Mouse (Mus musculus) midbrain, embryonic 12.5 days (tissue): ENCODE results near the gene Pdk2. TPM values are rescaled to one million over a fixed set of nuclear protein-coding genes. Genes with fewer than 3 reads are reported as not detected.
"Not testable (repeated sequence)": the region's sequence is repeated elsewhere in the genome, so short reads cannot be mapped to it uniquely, and the experiment has no call there.

ENCODE experiments used
- ATAC-seq: fragments of 200-750 bp; cut with Nextera tagmentation; 2 replicates; pipeline ENCODE4 v1.8.0; 2017; ENCODE audit warnings: low read depth, moderate TSS enrichment, moderate library complexity; ENCODE audit not compliant: low FRiP score
- H3K27ac ChIP-seq: fragments of 300-500 bp; sonication (generic); replicated peaks from 2 replicates; pipeline ENCODE4 v1.5.1; 2016; ENCODE audit warnings: mild to moderate bottlenecking
- H3K27me3 ChIP-seq: fragments of 300-500 bp; sonication (generic); 2 replicates; pipeline ENCODE4 v1.6.1; 2016; ENCODE audit warnings: mild to moderate bottlenecking
- H3K36me3 ChIP-seq: fragments of 300-500 bp; sonication (generic); 2 replicates; pipeline ENCODE4 v1.6.1; 2016
- H3K4me1 ChIP-seq: fragments of 300-500 bp; sonication (generic); 2 replicates; pipeline ENCODE4 v1.6.1; 2016
- H3K4me2 ChIP-seq: fragments of 300-500 bp; sonication (generic); replicated peaks from 2 replicates; pipeline ENCODE4 v1.6.1; 2016; ENCODE audit warnings: mild to moderate bottlenecking, moderate library complexity
- H3K4me3 ChIP-seq: fragments of 300-500 bp; sonication (generic); 2 replicates; pipeline ENCODE4 v1.5.1; 2016; ENCODE audit warnings: mild to moderate bottlenecking
- H3K9ac ChIP-seq: fragments of 300-500 bp; sonication (generic); replicated peaks from 2 replicates; pipeline ENCODE4 v1.6.1; 2016; ENCODE audit warnings: mild to moderate bottlenecking, moderate library complexity
- H3K9me3 ChIP-seq: fragments of 300-500 bp; sonication (generic); 2 replicates; pipeline ENCODE4 v1.6.1; 2016; ENCODE audit warnings: mild to moderate bottlenecking
- WGBS: fragments of 180-500 bp; shearing (Covaris S2); methylation state at CpG from one replicate; pipeline ENCODE4 v1.1.7; 2016; 5-methylcytosine and 5-hydroxymethylcytosine counted together
- polyA plus RNA-seq: library from polyadenylated mRNA; unstranded; fragments of >200 nt; fragmentation: Nextera tagmentation; extraction: Ambion mirVana; gene quantifications from 2 replicates; pipeline ENCODE4 v1.2.1, GENCODE M21; 2016

The Pdk2 gene
- polyA plus RNA-seq, 1 experiment from 2014 or later = 22.7 TPM

GRCm38 (mm10) chr11:95023481-95023880, 17.7 kb downstream of the Pdk2 start:
- no peak overlapping the region for H3K27ac ChIP-seq
- no peaks in the 10 kb centered on the region for H3K9me3 ChIP-seq
- peaks cover 79% of the 10 kb centered on the region for H3K36me3 ChIP-seq
- no peak overlapping the region for H3K9ac ChIP-seq
- no peaks in the 10 kb centered on the region for H3K4me1 ChIP-seq
- H3K4me3 ChIP-seq = no peak overlapping the region
- no peak for ATAC-seq
- H3K27me3 ChIP-seq = no peaks in the 10 kb centered on the region
- 97% methylated on average over 9 of the region's 9 CpGs for WGBS
- no peak overlapping the region for H3K4me2 ChIP-seq

GRCm38 (mm10) chr11:95022237-95022992, 18.7 kb downstream of the Pdk2 start:
- Histone ChIP-seq H3K27ac (no peak overlapping the region), H3K4me2 (no peak overlapping the region), H3K36me3 (peaks cover 85% of the 10 kb centered on the region), H3K27me3 (no peaks in the 10 kb centered on the region), H3K9ac (no peak overlapping the region), H3K4me3 (no peak overlapping the region), H3K4me1 (no peaks in the 10 kb centered on the region), H3K9me3 (no peaks in the 10 kb centered on the region)
- ATAC-seq = no peak
- WGBS = 85% methylated on average over 10 of the region's 10 CpGs

GRCm38 (mm10) chr11:95015484-95015883, 25.7 kb downstream of the Pdk2 start:
- no peak for ATAC-seq
- Histone ChIP-seq H3K9ac (no peak overlapping the region), H3K4me3 (no peak overlapping the region), H3K4me1 (peaks cover 38% of the 10 kb centered on the region), H3K9me3 (no peaks in the 10 kb centered on the region), H3K27ac (peak overlapping the region; percentile 4; the same call in 1 of the 2 replicates), H3K4me2 (no peak overlapping the region), H3K27me3 (no peaks in the 10 kb centered on the region), H3K36me3 (peaks cover 62% of the 10 kb centered on the region)
- WGBS = 78% methylated on average over 3 of the region's 3 CpGs

GRCm38 (mm10) chr11:95012487-95012886, 28.7 kb downstream of the Pdk2 start:
- Histone ChIP-seq H3K4me3 (peak overlapping the region; percentile 85), H3K9me3 (no peaks in the 10 kb centered on the region), H3K36me3 (peaks cover 36% of the 10 kb centered on the region), H3K4me1 (peaks cover 54% of the 10 kb centered on the region), H3K27ac (peak overlapping the region; percentile 76), H3K27me3 (no peaks in the 10 kb centered on the region), H3K9ac (peak overlapping the region; percentile 99; the same call in 1 of the 2 replicates), H3K4me2 (peak overlapping the region; percentile 80)
- 33% methylated on average over 3 of the region's 3 CpGs for WGBS
- ATAC-seq = no peak

GRCm38 (mm10) chr11:95012075-95012474, 29.1 kb downstream of the Pdk2 start:
- 54% methylated on average over 3 of the region's 3 CpGs for WGBS
- Histone ChIP-seq H3K4me3 (peak overlapping the region; percentile 85), H3K27me3 (no peaks in the 10 kb centered on the region), H3K4me1 (peaks cover 58% of the 10 kb centered on the region), H3K9me3 (no peaks in the 10 kb centered on the region), H3K4me2 (peak overlapping the region; percentile 80), H3K27ac (peak overlapping the region; percentile 76), H3K36me3 (peaks cover 33% of the 10 kb centered on the region), H3K9ac (peak overlapping the region; percentile 99; the same call in 1 of the 2 replicates)
- ATAC-seq = no peak

GRCm38 (mm10) chr11:95011416-95011815, 29.7 kb downstream of the Pdk2 start:
- Histone ChIP-seq H3K27me3 (no peaks in the 10 kb centered on the region), H3K27ac (peak overlapping the region; percentile 76), H3K4me3 (peak overlapping the region; percentile 85), H3K4me1 (peaks cover 62% of the 10 kb centered on the region), H3K9me3 (no peaks in the 10 kb centered on the region), H3K4me2 (peak overlapping the region; percentile 80), H3K36me3 (peaks cover 27% of the 10 kb centered on the region), H3K9ac (peak overlapping the region; percentile 99)
- ATAC-seq = no peak
- WGBS = 46% methylated on average over 1 of the region's 1 CpGs

- H3K27me3 ChIP-seq, ATAC-seq, H3K9me3 ChIP-seq: not testable (repeated sequence)
- peak overlapping the region; percentile 85 for H3K4me3 ChIP-seq
- peaks cover 67% of the 10 kb centered on the region for H3K4me1 ChIP-seq
- H3K27ac ChIP-seq = peak overlapping the region; percentile 98
- H3K4me2 ChIP-seq = peak overlapping the region; percentile 80
- H3K36me3 ChIP-seq = peaks cover 22% of the 10 kb centered on the region
- peak overlapping the region; percentile 99 for H3K9ac ChIP-seq
- 2% methylated on average over 4 of the region's 4 CpGs for WGBS
These were observed 30.2 kb downstream of the Pdk2 start for GRCm38 (mm10) chr11:95010841-95011403.

GRCm38 (mm10) chr11:95010141-95010739, 30.9 kb downstream of the Pdk2 start:
- peaks cover 21% of the 10 kb centered on the region for H3K36me3 ChIP-seq
- peak overlapping the region; percentile 98 for H3K27ac ChIP-seq
- WGBS = under 1% methylated on average over 31 of the region's 40 CpGs
- peak; percentile 47 for ATAC-seq
- H3K27me3 ChIP-seq = no peaks in the 10 kb centered on the region
- peak overlapping the region; percentile 80 for H3K4me2 ChIP-seq
- peak overlapping the region; percentile 99 for H3K9ac ChIP-seq
- peaks cover 63% of the 10 kb centered on the region for H3K4me1 ChIP-seq
- H3K9me3 ChIP-seq = no peaks in the 10 kb centered on the region
- H3K4me3 ChIP-seq = peak overlapping the region; percentile 85

- H3K9ac ChIP-seq = peak within 1 kb of the TSS; percentile 99
- peaks cover 20% of the 10 kb centered on the region for H3K36me3 ChIP-seq
- H3K9me3 ChIP-seq = no peaks in the 10 kb centered on the region
- H3K27me3 ChIP-seq = no peaks in the 10 kb centered on the region
- ATAC-seq = peak; percentile 59
- H3K4me1 ChIP-seq = peaks cover 61% of the 10 kb centered on the region
- peak within 1 kb of the TSS; percentile 80 for H3K4me2 ChIP-seq
- peak within 1 kb of the TSS; percentile 85 for H3K4me3 ChIP-seq
- under 1% methylated on average over 31 of the region's 32 CpGs for WGBS
- H3K27ac ChIP-seq = peak within 1 kb of the TSS; percentile 98
These were observed 31.5 kb downstream of the Pdk2 start, which contains the start of gene Samd14 for GRCm38 (mm10) chr11:95009629-95010014. TSS of gene Samd14 (plus strand) at chr11:95009879.

- Histone ChIP-seq H3K36me3 (peaks cover 20% of the 10 kb centered on the region), H3K4me1 (peaks cover 57% of the 10 kb centered on the region), H3K9me3 (no peaks in the 10 kb centered on the region), H3K27ac (peak overlapping the region; percentile 98), H3K9ac (peak overlapping the region; percentile 99), H3K27me3 (no peaks in the 10 kb centered on the region), H3K4me2 (peak overlapping the region; percentile 80), H3K4me3 (peak overlapping the region; percentile 85)
- WGBS = 31% methylated on average over 15 of the region's 15 CpGs
- ATAC-seq = no peak
These were observed 32.2 kb downstream of the Pdk2 start for GRCm38 (mm10) chr11:95008661-95009628.

- peaks cover 31% of the 10 kb centered on the region for H3K36me3 ChIP-seq
- H3K9ac ChIP-seq = no peak overlapping the region
- H3K27ac ChIP-seq = peak overlapping the region; percentile 76
- H3K9me3 ChIP-seq = no peaks in the 10 kb centered on the region
- peak overlapping the region; percentile 68; the same call in 1 of the 2 replicates for H3K4me2 ChIP-seq
- no peaks in the 10 kb centered on the region for H3K27me3 ChIP-seq
- H3K4me1 ChIP-seq = peaks cover 46% of the 10 kb centered on the region
- WGBS = 93% methylated on average over 3 of the region's 3 CpGs
- ATAC-seq = no peak
- no peak overlapping the region for H3K4me3 ChIP-seq
These were observed 33.7 kb downstream of the Pdk2 start for GRCm38 (mm10) chr11:95007418-95007817.
